Mouse (Mus musculus): ENCODE measurements around the gene Adcy5. TPM values are rescaled to one million over a fixed set of nuclear protein-coding genes. Genes with fewer than 3 reads are reported as not detected.

Gene Adcy5
- polyA plus RNA-seq, 1 experiment = 2.0 TPM

- 83% methylated on average over 9 of the region's 9 CpGs for WGBS
- Histone ChIP-seq H3K4me1 (ENCODE audit: control insufficient read depth, insufficient read depth, low read length) (no peaks in the 10 kb centered on the region), H3K4me3 (replicated peaks; ENCODE audit: control insufficient read depth, low read depth, low read length) (no peak overlapping the region), H3K27ac (ENCODE audit: control insufficient read depth, insufficient read depth, low read depth, low read length, poor library complexity) (no peak overlapping the region; the same call in 1 of the 2 replicates)
- no peak for TF ChIP-seq CTCF (IDR thresholded peaks at IDR 0.05; ENCODE audit: control insufficient read depth, insufficient read depth, low read length)
- no peak for TF ChIP-seq POLR2A (IDR thresholded peaks at IDR 0.05; ENCODE audit: borderline replicate concordance, control insufficient read depth, low read depth, low read length)
Measured at GRCm38 (mm10) chr16:35200432-35201142, 45.9 kb downstream of the Adcy5 start.

DNA sequence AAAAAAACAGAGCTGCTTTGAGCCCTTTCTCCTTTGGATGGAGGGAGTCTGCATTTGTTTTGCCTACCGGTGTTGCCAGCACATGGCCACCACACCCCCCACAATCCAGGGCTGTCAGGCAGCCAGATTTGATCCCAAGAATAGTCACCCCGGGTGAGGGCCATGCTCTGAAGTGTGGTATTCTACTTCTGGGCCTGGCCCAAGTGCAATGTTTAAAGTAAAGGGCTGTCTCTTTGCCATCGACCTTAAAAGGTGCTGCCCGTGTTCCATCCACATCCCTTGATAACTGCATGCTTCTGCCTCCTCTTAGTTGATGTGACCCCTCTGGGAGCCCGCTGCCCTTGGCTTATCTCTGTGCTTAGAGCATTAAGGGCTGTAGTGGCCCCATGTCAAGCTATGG is 46.6 kb downstream of the Adcy5 start:
- TF ChIP-seq CTCF (IDR thresholded peaks at IDR 0.05; ENCODE audit: control insufficient read depth, insufficient read depth, low read length) (no peak), POLR2A (IDR thresholded peaks at IDR 0.05; ENCODE audit: borderline replicate concordance, control insufficient read depth, low read depth, low read length) (no peak)

DNA sequence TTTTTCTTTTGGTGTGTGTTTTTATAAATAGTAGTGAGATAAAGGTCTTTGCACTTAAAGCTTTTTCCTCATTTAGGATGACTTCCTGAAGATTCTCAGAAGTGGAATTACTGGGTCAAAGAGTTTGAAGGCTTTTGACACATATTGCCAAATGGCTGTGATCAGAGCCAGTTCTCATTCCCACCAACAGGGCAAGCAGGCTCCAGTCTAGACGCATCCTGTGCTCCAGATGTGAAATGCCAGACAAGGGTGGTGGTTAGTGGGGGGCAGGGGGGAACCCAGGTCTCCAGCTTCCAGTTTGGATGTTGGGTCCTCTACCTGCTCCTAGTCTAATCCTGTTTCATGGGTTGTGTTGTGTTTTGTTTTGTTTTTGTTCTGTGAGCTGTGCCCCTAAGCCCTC is 48.8 kb downstream of the Adcy5 start:
- Histone ChIP-seq H3K4me1 (ENCODE audit: control insufficient read depth, insufficient read depth, low read length) (no peaks in the 10 kb centered on the region; the same call in 1 of the 2 replicates), H3K27ac (ENCODE audit: control insufficient read depth, insufficient read depth, low read depth, low read length, poor library complexity) (no peak overlapping the region), H3K4me3 (replicated peaks; ENCODE audit: control insufficient read depth, low read depth, low read length) (no peak overlapping the region)
- TF ChIP-seq POLR2A (IDR thresholded peaks at IDR 0.05; ENCODE audit: borderline replicate concordance, control insufficient read depth, low read depth, low read length) (no peak), CTCF (IDR thresholded peaks at IDR 0.05; ENCODE audit: control insufficient read depth, insufficient read depth, low read length) (no peak)
- 72% methylated on average over 1 of the region's 1 CpGs for WGBS

More for the DNA sequence above, 46.6 kb downstream of the Adcy5 start:
- 71% methylated on average over 5 of the region's 5 CpGs for WGBS
- H3K4me1 ChIP-seq (ENCODE audit: control insufficient read depth, insufficient read depth, low read length) = no peaks in the 10 kb centered on the region
- no peak overlapping the region for H3K27ac ChIP-seq (ENCODE audit: control insufficient read depth, insufficient read depth, low read depth, low read length, poor library complexity)
- no peak overlapping the region for H3K4me3 ChIP-seq (replicated peaks; ENCODE audit: control insufficient read depth, low read depth, low read length)

GRCm38 (mm10) chr16:35205681-35206080 is 51.0 kb downstream of the Adcy5 start:
- 64% methylated on average over 5 of the region's 5 CpGs for WGBS
- Histone ChIP-seq H3K4me1 (ENCODE audit: control insufficient read depth, insufficient read depth, low read length) (no peaks in the 10 kb centered on the region; the same call in 1 of the 2 replicates), H3K27ac (ENCODE audit: control insufficient read depth, insufficient read depth, low read depth, low read length, poor library complexity) (no peak overlapping the region), H3K4me3 (replicated peaks; ENCODE audit: control insufficient read depth, low read depth, low read length) (no peak overlapping the region)
- no peak for TF ChIP-seq POLR2A (IDR thresholded peaks at IDR 0.05; ENCODE audit: borderline replicate concordance, control insufficient read depth, low read depth, low read length)
- TF ChIP-seq CTCF (IDR thresholded peaks at IDR 0.05; ENCODE audit: control insufficient read depth, insufficient read depth, low read length) = no peak

- Histone ChIP-seq H3K27ac (ENCODE audit: control insufficient read depth, insufficient read depth, low read depth, low read length, poor library complexity) (no peak overlapping the region), H3K4me1 (ENCODE audit: control insufficient read depth, insufficient read depth, low read length) (no peaks in the 10 kb centered on the region; the same call in 1 of the 2 replicates), H3K4me3 (replicated peaks; ENCODE audit: control insufficient read depth, low read depth, low read length) (no peak overlapping the region)
- WGBS = 85% methylated on average over 6 of the region's 6 CpGs
- TF ChIP-seq POLR2A (IDR thresholded peaks at IDR 0.05; ENCODE audit: borderline replicate concordance, control insufficient read depth, low read depth, low read length) = no peak
- no peak for TF ChIP-seq CTCF (IDR thresholded peaks at IDR 0.05; ENCODE audit: control insufficient read depth, insufficient read depth, low read length)
Measured at GRCm38 (mm10) chr16:35206426-35206825, 51.7 kb downstream of the Adcy5 start.

DNA sequence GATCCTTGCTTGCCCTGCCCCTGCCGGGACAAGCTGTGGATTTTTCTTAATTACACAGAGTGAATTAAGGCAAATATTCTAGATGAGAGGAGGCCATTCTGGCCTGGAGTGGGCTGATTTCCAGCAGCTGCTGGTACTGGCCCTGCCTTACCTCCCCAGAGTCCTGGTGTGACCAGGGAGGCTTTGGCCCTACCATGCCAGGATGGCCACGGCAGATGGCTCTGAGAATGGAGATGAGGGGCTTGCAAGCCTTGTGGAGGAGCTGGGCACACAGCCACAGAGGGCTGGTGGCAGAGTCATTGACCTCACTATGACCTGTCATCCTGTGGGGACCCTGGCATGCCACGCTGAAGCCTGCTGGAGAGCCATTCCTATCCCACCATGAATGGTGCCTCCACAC is 54.1 kb downstream of the Adcy5 start:
- no peaks in the 10 kb centered on the region; the same call in 1 of the 2 replicates for H3K4me1 ChIP-seq (ENCODE audit: control insufficient read depth, insufficient read depth, low read length)
- TF ChIP-seq CTCF (IDR thresholded peaks at IDR 0.05; ENCODE audit: control insufficient read depth, insufficient read depth, low read length) = no peak
- no peak for TF ChIP-seq POLR2A (IDR thresholded peaks at IDR 0.05; ENCODE audit: borderline replicate concordance, control insufficient read depth, low read depth, low read length)
- WGBS = 85% methylated on average over 3 of the region's 3 CpGs

DNA sequence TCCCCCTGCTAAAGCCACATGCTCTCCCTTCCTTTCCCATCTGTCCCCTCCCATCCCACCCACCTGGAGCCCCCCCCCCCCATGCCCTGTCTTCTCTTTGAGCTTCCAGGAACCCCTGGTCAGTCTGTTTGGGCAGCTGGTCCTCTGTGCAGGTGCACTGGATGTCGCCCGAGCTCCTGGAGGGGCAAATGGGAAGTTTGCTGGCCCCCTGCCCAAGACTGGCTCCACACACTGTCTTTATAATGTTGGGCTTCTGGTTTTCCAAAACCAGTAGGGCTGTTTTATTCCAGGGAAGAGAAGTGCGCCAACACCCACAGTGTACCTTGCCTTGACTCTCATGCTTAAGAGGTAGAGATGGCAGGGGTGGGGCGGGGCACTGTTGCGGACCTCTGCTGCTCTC is 55.1 kb downstream of the Adcy5 start:
- TF ChIP-seq POLR2A (IDR thresholded peaks at IDR 0.05; ENCODE audit: borderline replicate concordance, control insufficient read depth, low read depth, low read length) (no peak), CTCF (IDR thresholded peaks at IDR 0.05; ENCODE audit: control insufficient read depth, insufficient read depth, low read length) (no peak)
- Histone ChIP-seq H3K27ac (ENCODE audit: control insufficient read depth, insufficient read depth, low read depth, low read length, poor library complexity) (no peak overlapping the region), H3K4me3 (replicated peaks; ENCODE audit: control insufficient read depth, low read depth, low read length) (no peak overlapping the region), H3K4me1 (ENCODE audit: control insufficient read depth, insufficient read depth, low read length) (no peaks in the 10 kb centered on the region; the same call in 1 of the 2 replicates)
- 83% methylated on average over 5 of the region's 5 CpGs for WGBS

More for the DNA sequence above, 54.1 kb downstream of the Adcy5 start:
- Histone ChIP-seq H3K4me3 (replicated peaks; ENCODE audit: control insufficient read depth, low read depth, low read length) (no peak overlapping the region), H3K27ac (ENCODE audit: control insufficient read depth, insufficient read depth, low read depth, low read length, poor library complexity) (no peak overlapping the region)

DNA sequence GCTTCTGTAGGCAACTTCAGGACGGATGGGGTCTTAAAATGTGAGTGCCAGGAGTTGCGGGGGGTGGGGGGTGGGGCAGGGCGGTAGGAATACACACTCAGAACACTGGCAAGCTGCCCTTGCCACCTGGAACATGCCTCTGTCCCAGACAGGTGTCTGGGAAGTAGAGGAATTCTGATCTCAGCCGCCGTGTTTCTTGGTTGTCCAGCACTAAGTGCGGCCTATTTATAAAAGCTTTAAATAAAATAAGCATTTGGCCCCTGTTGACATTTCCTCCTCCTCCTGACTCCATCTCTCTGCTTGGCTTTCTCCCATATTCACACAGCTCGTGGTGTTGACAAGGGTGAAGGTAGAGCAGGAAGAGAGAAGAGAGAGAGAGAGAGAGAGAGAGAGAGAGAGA is 60.4 kb downstream of the Adcy5 start:
- WGBS = 68% methylated on average over 7 of the region's 7 CpGs

More for the DNA sequence above, 60.4 kb downstream of the Adcy5 start:
- TF ChIP-seq POLR2A (IDR thresholded peaks at IDR 0.05; ENCODE audit: borderline replicate concordance, control insufficient read depth, low read depth, low read length) = no peak
- no peak for TF ChIP-seq CTCF (IDR thresholded peaks at IDR 0.05; ENCODE audit: control insufficient read depth, insufficient read depth, low read length)
- Histone ChIP-seq H3K27ac (ENCODE audit: control insufficient read depth, insufficient read depth, low read depth, low read length, poor library complexity) (no peak overlapping the region), H3K4me3 (replicated peaks; ENCODE audit: control insufficient read depth, low read depth, low read length) (no peak overlapping the region), H3K4me1 (ENCODE audit: control insufficient read depth, insufficient read depth, low read length) (no peaks in the 10 kb centered on the region)
